Mouse (Mus musculus) embryonic facial prominence, embryonic 15.5 days (tissue): ENCODE data around the gene Dot1l. TPM values are rescaled to one million over a fixed set of nuclear protein-coding genes. Genes with fewer than 3 reads are reported as not detected.

Source experiments
- ATAC-seq: fragments of 200-750 bp; cut with Nextera tagmentation; 2 replicates; pipeline ENCODE4 v1.8.0; 2017; ENCODE audit warnings: low read depth, moderate TSS enrichment; ENCODE audit not compliant: insufficient number of reproducible peaks, low FRiP score, low TSS enrichment
- H3K27ac ChIP-seq: fragments of 300-500 bp; sonication (generic); replicated peaks from 2 replicates; pipeline ENCODE4 v1.5.1; 2015; ENCODE audit warnings: mild to moderate bottlenecking, inconsistent platforms
- H3K27me3 ChIP-seq: fragments of 300-500 bp; sonication (generic); 2 replicates; pipeline ENCODE4 v1.6.1; 2015; ENCODE audit warnings: inconsistent platforms
- H3K36me3 ChIP-seq: fragments of 300-500 bp; sonication (generic); 2 replicates; pipeline ENCODE4 v1.6.1; 2015; ENCODE audit warnings: mild to moderate bottlenecking, inconsistent platforms
- H3K4me1 ChIP-seq: fragments of 300-500 bp; sonication (generic); 2 replicates; pipeline ENCODE4 v1.6.1; 2015; ENCODE audit warnings: inconsistent platforms
- H3K4me2 ChIP-seq: fragments of 300-500 bp; sonication (generic); replicated peaks from 2 replicates; pipeline ENCODE4 v1.6.1; 2015; ENCODE audit warnings: mild to moderate bottlenecking, inconsistent platforms
- H3K4me3 ChIP-seq: fragments of 300-500 bp; sonication (generic); replicated peaks from 2 replicates; pipeline ENCODE4 v1.5.1; 2015; ENCODE audit warnings: mild to moderate bottlenecking, inconsistent platforms
- H3K9ac ChIP-seq: fragments of 300-500 bp; sonication (generic); 2 replicates; pipeline ENCODE4 v1.6.1; 2015; ENCODE audit warnings: inconsistent platforms
- H3K9me3 ChIP-seq: fragments of 300-500 bp; sonication (generic); replicated peaks from 2 replicates; pipeline ENCODE4 v1.6.1; 2016; ENCODE audit warnings: inconsistent platforms
- WGBS: fragments of 180-500 bp; shearing (Covaris S2); methylation state at CpG from one replicate; pipeline ENCODE4 v1.1.7; 2015; 5-methylcytosine and 5-hydroxymethylcytosine counted together
- polyA plus RNA-seq: library from polyadenylated mRNA; unstranded; fragments of >200 nt; fragmentation: Nextera tagmentation; extraction: Ambion mirVana; gene quantifications from 2 replicates; pipeline ENCODE4 v1.2.1, GENCODE M21; 2015

The Dot1l gene
- polyA plus RNA-seq, 1 experiment from 2014 or later = 21.7 TPM

GRCm38 (mm10) chr10:80804916-80805315 is 49.9 kb downstream of the Dot1l start, which contains the start of gene Amh:
Amh (plus strand) TSS chr10:80805243.
- H3K27me3 ChIP-seq = peaks cover 18% of the 10 kb centered on the region
- ATAC-seq = no peak
- no peak within 1 kb of the TSS for H3K9ac ChIP-seq
- H3K27ac ChIP-seq = no peak within 1 kb of the TSS
- H3K4me3 ChIP-seq = no peak within 1 kb of the TSS
- peaks cover 47% of the 10 kb centered on the region for H3K4me1 ChIP-seq
- no peaks in the 10 kb centered on the region for H3K9me3 ChIP-seq
- 68% methylated on average over 6 of the region's 6 CpGs for WGBS
- H3K4me2 ChIP-seq = no peak within 1 kb of the TSS
- peaks cover 45% of the 10 kb centered on the region for H3K36me3 ChIP-seq

- no peak overlapping the region for H3K9ac ChIP-seq
- ATAC-seq = no peak
These were observed 50.3 kb downstream of the Dot1l start for GRCm38 (mm10) chr10:80805322-80805721.

GRCm38 (mm10) chr10:80805925-80806324 is 50.9 kb downstream of the Dot1l start:
- H3K9ac ChIP-seq = no peak overlapping the region
- H3K27me3 ChIP-seq = peaks cover 26% of the 10 kb centered on the region
- ATAC-seq = peak; percentile 3; the same call in 1 of the 2 replicates
- H3K4me2 ChIP-seq = no peak overlapping the region
- H3K4me1 ChIP-seq = peaks cover 44% of the 10 kb centered on the region
- H3K27ac ChIP-seq = no peak overlapping the region
- H3K4me3 ChIP-seq = no peak overlapping the region
- peaks cover 45% of the 10 kb centered on the region for H3K36me3 ChIP-seq
- H3K9me3 ChIP-seq = no peaks in the 10 kb centered on the region
- WGBS = 18% methylated on average over 3 of the region's 3 CpGs

More at GRCm38 (mm10) chr10:80805322-80805721, 50.3 kb downstream of the Dot1l start:
- no peak overlapping the region for H3K27ac ChIP-seq
- H3K36me3 ChIP-seq = peaks cover 45% of the 10 kb centered on the region
- H3K4me3 ChIP-seq = no peak overlapping the region
- no peak overlapping the region for H3K4me2 ChIP-seq
- H3K4me1 ChIP-seq = peaks cover 47% of the 10 kb centered on the region
- WGBS = 73% methylated on average over 5 of the region's 5 CpGs
- peaks cover 21% of the 10 kb centered on the region for H3K27me3 ChIP-seq
- no peaks in the 10 kb centered on the region for H3K9me3 ChIP-seq

- Histone ChIP-seq H3K27me3 (peaks cover 26% of the 10 kb centered on the region), H3K4me3 (peak overlapping the region; percentile 47), H3K4me1 (peaks cover 44% of the 10 kb centered on the region), H3K27ac (peak overlapping the region; percentile 86), H3K9ac (peak overlapping the region; percentile 37), H3K9me3 (no peaks in the 10 kb centered on the region), H3K4me2 (peak overlapping the region; percentile 92), H3K36me3 (peaks cover 39% of the 10 kb centered on the region)
- no peak for ATAC-seq
- WGBS = 40% methylated on average over 34 of the region's 34 CpGs
These were observed 51.5 kb downstream of the Dot1l start for GRCm38 (mm10) chr10:80806341-80807056.

GRCm38 (mm10) chr10:80807057-80807627 is 52.1 kb downstream of the Dot1l start:
- Histone ChIP-seq H3K27me3 (peaks cover 26% of the 10 kb centered on the region), H3K4me3 (peak overlapping the region; percentile 47), H3K4me2 (peak overlapping the region; percentile 92), H3K4me1 (peaks cover 44% of the 10 kb centered on the region), H3K9me3 (no peaks in the 10 kb centered on the region), H3K27ac (peak overlapping the region; percentile 86), H3K9ac (peak overlapping the region; percentile 37), H3K36me3 (peaks cover 33% of the 10 kb centered on the region)
- peak; percentile 80 for ATAC-seq
- under 1% methylated on average over 55 of the region's 58 CpGs for WGBS

GRCm38 (mm10) chr10:80808099-80808984 is 53.3 kb downstream of the Dot1l start:
- no peak overlapping the region; the same call in 1 of the 2 replicates for H3K9ac ChIP-seq
- peak overlapping the region; percentile 15 for H3K4me3 ChIP-seq
- no peak for ATAC-seq
- no peak overlapping the region for H3K27ac ChIP-seq
- H3K4me2 ChIP-seq = peak overlapping the region; percentile 92
- H3K36me3 ChIP-seq = peaks cover 21% of the 10 kb centered on the region
- peaks cover 44% of the 10 kb centered on the region for H3K4me1 ChIP-seq
- 17% methylated on average over 40 of the region's 40 CpGs for WGBS
- H3K9me3 ChIP-seq = no peaks in the 10 kb centered on the region
- peaks cover 26% of the 10 kb centered on the region for H3K27me3 ChIP-seq

GRCm38 (mm10) chr10:80808985-80809632 is 54.1 kb downstream of the Dot1l start:
- Histone ChIP-seq H3K4me1 (peaks cover 44% of the 10 kb centered on the region), H3K9me3 (no peaks in the 10 kb centered on the region), H3K27me3 (peaks cover 26% of the 10 kb centered on the region), H3K4me3 (peak overlapping the region; percentile 15), H3K9ac (no peak overlapping the region), H3K36me3 (peaks cover 13% of the 10 kb centered on the region), H3K27ac (no peak overlapping the region), H3K4me2 (peak overlapping the region; percentile 92)
- no peak for ATAC-seq
- WGBS = 8% methylated on average over 17 of the region's 18 CpGs

GRCm38 (mm10) chr10:80810084-80810483 is 55.1 kb downstream of the Dot1l start:
- no peak overlapping the region for H3K4me3 ChIP-seq
- no peak for ATAC-seq
- no peak overlapping the region for H3K9ac ChIP-seq
- peaks cover 26% of the 10 kb centered on the region for H3K27me3 ChIP-seq
- H3K27ac ChIP-seq = no peak overlapping the region
- 0 out of 2 replicates have a peak, but pooled peaks cover 4% of the 10 kb centered on the region for H3K36me3 ChIP-seq
- 4% methylated on average over 20 of the region's 20 CpGs for WGBS
- peaks cover 44% of the 10 kb centered on the region for H3K4me1 ChIP-seq
- H3K9me3 ChIP-seq = no peaks in the 10 kb centered on the region
- H3K4me2 ChIP-seq = peak overlapping the region; percentile 23; the same call in 1 of the 2 replicates

- peaks cover 26% of the 10 kb centered on the region for H3K4me1 ChIP-seq
- no peak overlapping the region for H3K4me3 ChIP-seq
- ATAC-seq = no peak
- WGBS = 44% methylated on average over 5 of the region's 5 CpGs
- H3K27ac ChIP-seq = 0 out of 2 replicates have a peak overlapping the region, but pooled peaks have one; percentile 28
- H3K27me3 ChIP-seq = peaks cover 26% of the 10 kb centered on the region
- no peaks in the 10 kb centered on the region for H3K36me3 ChIP-seq
- no peaks in the 10 kb centered on the region for H3K9me3 ChIP-seq
- no peak overlapping the region for H3K4me2 ChIP-seq
- no peak overlapping the region for H3K9ac ChIP-seq
These were observed 57.5 kb downstream of the Dot1l start for GRCm38 (mm10) chr10:80812391-80813041.

GRCm38 (mm10) chr10:80813366-80813765 is 58.4 kb downstream of the Dot1l start, which contains the start of gene Jsrp1:
Jsrp1 (minus strand) TSS chr10:80813498.
- H3K27me3 ChIP-seq = peaks cover 22% of the 10 kb centered on the region
- H3K4me1 ChIP-seq = peaks cover 17% of the 10 kb centered on the region
- H3K4me3 ChIP-seq = no peak within 1 kb of the TSS
- 0 out of 2 replicates have a peak within 1 kb of the TSS, but pooled peaks have one; percentile 28 for H3K27ac ChIP-seq
- no peaks in the 10 kb centered on the region for H3K9me3 ChIP-seq
- no peak for ATAC-seq
- H3K4me2 ChIP-seq = no peak within 1 kb of the TSS
- H3K9ac ChIP-seq = no peak within 1 kb of the TSS
- no peaks in the 10 kb centered on the region for H3K36me3 ChIP-seq
- 58% methylated on average over 4 of the region's 4 CpGs for WGBS
